Mouse (Mus musculus): ENCODE data around the gene Cysrt1. TPM values are rescaled to one million over a fixed set of nuclear protein-coding genes. Genes with fewer than 3 reads are reported as not detected.

The Cysrt1 gene
- polyA plus RNA-seq, 1 experiment from 2014 or later, result 0.49 TPM

DNA sequence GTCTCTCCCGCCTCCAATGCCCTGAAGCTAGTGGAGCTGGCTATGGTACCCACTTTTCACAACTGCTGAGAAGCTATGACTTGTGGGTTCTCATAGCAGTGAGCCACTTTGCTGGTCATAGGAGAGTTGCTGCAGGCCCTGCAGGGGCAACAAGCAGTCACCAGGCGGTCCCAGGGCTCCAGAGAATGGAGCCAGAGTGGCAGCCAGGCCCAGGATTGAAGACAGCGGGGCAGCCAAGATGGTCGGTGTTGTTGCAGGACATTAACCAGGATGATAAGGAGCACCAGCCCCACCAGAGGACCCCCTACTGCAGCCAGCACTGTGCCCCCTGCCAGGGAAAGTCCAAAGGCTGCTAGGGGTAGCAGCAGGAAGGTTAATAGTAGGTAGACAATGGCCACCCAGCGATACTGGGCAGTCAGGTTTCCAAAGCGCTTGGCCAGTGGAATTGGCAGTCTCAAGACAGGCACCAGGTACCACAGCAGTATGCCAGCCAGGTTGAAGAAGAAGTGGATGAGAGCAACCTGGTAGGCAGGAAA is 13.2 kb downstream of the Cysrt1 start:
- Histone ChIP-seq H3K36me3 (ENCODE audit: control insufficient read depth, insufficient read depth, low read length) (no peaks in the 10 kb centered on the region), H3K4me2 (replicated peaks; ENCODE audit: low read depth, low read length) (no peak overlapping the region; the same call in 1 of the 2 replicates), H3K9ac (replicated peaks; ENCODE audit: low read depth, low read length) (no peak overlapping the region), H3K27ac (ENCODE audit: low read length) (no peak overlapping the region), H3K4me3 (ENCODE audit: low read depth, low read length) (no peak overlapping the region), H3K4me1 (ENCODE audit: control insufficient read depth, insufficient read depth, low read length) (peaks cover 5% of the 10 kb centered on the region; the same call in 1 of the 2 replicates), H3K9me3 (ENCODE audit: control insufficient read depth, low read depth, low read length) (no peaks in the 10 kb centered on the region), H3K27me3 (ENCODE audit: control insufficient read depth, insufficient read depth, low read length) (no peaks in the 10 kb centered on the region)
- no peak for ATAC-seq (ENCODE audit: insufficient number of reproducible peaks, insufficient read depth, low FRiP score, low read depth)
- WGBS, result 73% methylated on average over 6 of the region's 6 CpGs

DNA sequence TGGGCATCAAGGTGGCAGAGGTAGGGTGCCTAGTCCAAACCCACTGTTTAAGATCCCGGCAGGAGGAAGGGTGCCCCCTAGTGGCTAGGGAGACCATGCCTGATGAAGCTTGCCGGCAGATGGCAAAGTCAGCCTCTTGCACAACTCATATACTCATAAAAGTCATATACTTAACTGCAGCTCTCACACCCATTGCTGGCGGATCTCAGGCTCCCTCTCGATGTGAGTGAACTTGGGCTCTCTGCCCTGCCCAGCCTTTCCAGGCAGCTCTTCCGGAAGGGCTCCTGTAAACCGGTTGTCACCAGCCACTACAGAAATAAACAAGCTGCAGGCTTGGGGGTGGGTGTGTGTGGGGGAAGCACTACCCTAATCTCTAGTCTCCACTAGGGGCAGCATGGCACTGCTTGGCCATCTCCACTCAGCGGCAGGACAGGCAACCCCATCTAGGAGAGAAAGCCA is 13.8 kb downstream of the Cysrt1 start:
- whole genome bisulfite sequencing, result under 1% methylated on average over 7 of the region's 7 CpGs
- ATAC-seq (ENCODE audit: insufficient number of reproducible peaks, insufficient read depth, low FRiP score, low read depth), result no peak
- no peak overlapping the region for H3K9ac ChIP-seq (replicated peaks; ENCODE audit: low read depth, low read length)

DNA sequence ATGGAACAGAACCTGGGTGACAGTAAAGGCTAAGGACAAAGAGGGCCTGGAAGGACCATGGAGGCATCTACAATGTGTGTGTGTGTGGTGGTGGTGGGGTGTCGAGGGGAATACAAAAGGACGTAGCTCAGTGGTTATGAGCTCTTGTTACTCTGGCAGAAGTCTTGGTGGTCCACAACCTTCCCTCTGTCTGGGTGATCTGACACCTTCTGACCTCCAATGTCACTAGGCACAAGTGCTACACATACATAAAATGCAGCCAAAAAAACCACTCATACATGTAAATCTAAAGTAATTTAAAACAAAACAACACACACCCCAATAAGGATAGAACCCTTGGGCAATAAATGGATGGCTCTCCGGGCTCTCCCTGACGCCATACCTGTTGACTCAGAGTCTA is 14.8 kb downstream of the Cysrt1 start:
- 96% methylated on average over 4 of the region's 4 CpGs for WGBS
- Histone ChIP-seq H3K4me2 (replicated peaks; ENCODE audit: low read depth, low read length) (no peak overlapping the region), H3K9ac (replicated peaks; ENCODE audit: low read depth, low read length) (no peak overlapping the region), H3K4me1 (ENCODE audit: control insufficient read depth, insufficient read depth, low read length) (peaks cover 8% of the 10 kb centered on the region; the same call in 1 of the 2 replicates), H3K27ac (ENCODE audit: low read length) (no peak overlapping the region), H3K9me3 (ENCODE audit: control insufficient read depth, low read depth, low read length) (no peaks in the 10 kb centered on the region), H3K27me3 (ENCODE audit: control insufficient read depth, insufficient read depth, low read length) (no peaks in the 10 kb centered on the region), H3K36me3 (ENCODE audit: control insufficient read depth, insufficient read depth, low read length) (no peaks in the 10 kb centered on the region), H3K4me3 (ENCODE audit: low read depth, low read length) (no peak overlapping the region)
- ATAC-seq (ENCODE audit: insufficient number of reproducible peaks, insufficient read depth, low FRiP score, low read depth), result no peak

More for the DNA sequence above, 13.8 kb downstream of the Cysrt1 start:
- peak overlapping the region; percentile 9; the same call in 1 of the 2 replicates for H3K4me3 ChIP-seq (ENCODE audit: low read depth, low read length)
- H3K4me2 ChIP-seq (replicated peaks; ENCODE audit: low read depth, low read length), result peak overlapping the region; percentile 23
- no peaks in the 10 kb centered on the region for H3K27me3 ChIP-seq (ENCODE audit: control insufficient read depth, insufficient read depth, low read length)
- H3K9me3 ChIP-seq (ENCODE audit: control insufficient read depth, low read depth, low read length), result no peaks in the 10 kb centered on the region
- H3K4me1 ChIP-seq (ENCODE audit: control insufficient read depth, insufficient read depth, low read length), result peaks cover 6% of the 10 kb centered on the region; the same call in 1 of the 2 replicates
- no peaks in the 10 kb centered on the region for H3K36me3 ChIP-seq (ENCODE audit: control insufficient read depth, insufficient read depth, low read length)
- no peak overlapping the region for H3K27ac ChIP-seq (ENCODE audit: low read length)

DNA sequence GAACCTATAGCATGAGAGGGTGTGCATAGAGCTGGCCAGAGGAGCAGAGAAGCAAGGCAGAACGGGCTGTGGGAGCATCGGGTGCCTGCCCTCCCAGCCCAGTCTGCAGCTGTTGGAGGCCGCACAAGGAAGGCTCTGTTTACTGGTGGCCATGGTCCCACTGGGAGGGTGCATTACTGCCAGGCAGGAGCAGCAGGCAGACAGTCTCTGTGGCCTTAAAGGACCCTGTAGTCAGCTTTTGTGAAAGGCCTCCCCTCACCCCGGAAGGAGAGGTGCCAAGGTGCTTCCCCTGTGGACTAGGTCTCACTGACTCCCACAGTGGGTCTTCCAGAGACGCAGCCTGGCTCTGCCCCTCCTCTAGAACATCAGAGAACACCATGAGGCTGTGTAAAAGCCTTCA is 15.4 kb downstream of the Cysrt1 start:
- Histone ChIP-seq H3K36me3 (ENCODE audit: control insufficient read depth, insufficient read depth, low read length) (peaks cover 1% of the 10 kb centered on the region; the same call in 1 of the 2 replicates), H3K9ac (replicated peaks; ENCODE audit: low read depth, low read length) (no peak overlapping the region), H3K4me3 (ENCODE audit: low read depth, low read length) (no peak overlapping the region), H3K4me1 (ENCODE audit: control insufficient read depth, insufficient read depth, low read length) (peaks cover 8% of the 10 kb centered on the region; the same call in 1 of the 2 replicates), H3K27me3 (ENCODE audit: control insufficient read depth, insufficient read depth, low read length) (no peaks in the 10 kb centered on the region), H3K9me3 (ENCODE audit: control insufficient read depth, low read depth, low read length) (no peaks in the 10 kb centered on the region), H3K4me2 (replicated peaks; ENCODE audit: low read depth, low read length) (no peak overlapping the region), H3K27ac (ENCODE audit: low read length) (0 out of 2 replicates have a peak overlapping the region, but pooled peaks have one; percentile 3)
- WGBS, result 87% methylated on average over 5 of the region's 5 CpGs
- ATAC-seq (ENCODE audit: insufficient number of reproducible peaks, insufficient read depth, low FRiP score, low read depth), result no peak

DNA sequence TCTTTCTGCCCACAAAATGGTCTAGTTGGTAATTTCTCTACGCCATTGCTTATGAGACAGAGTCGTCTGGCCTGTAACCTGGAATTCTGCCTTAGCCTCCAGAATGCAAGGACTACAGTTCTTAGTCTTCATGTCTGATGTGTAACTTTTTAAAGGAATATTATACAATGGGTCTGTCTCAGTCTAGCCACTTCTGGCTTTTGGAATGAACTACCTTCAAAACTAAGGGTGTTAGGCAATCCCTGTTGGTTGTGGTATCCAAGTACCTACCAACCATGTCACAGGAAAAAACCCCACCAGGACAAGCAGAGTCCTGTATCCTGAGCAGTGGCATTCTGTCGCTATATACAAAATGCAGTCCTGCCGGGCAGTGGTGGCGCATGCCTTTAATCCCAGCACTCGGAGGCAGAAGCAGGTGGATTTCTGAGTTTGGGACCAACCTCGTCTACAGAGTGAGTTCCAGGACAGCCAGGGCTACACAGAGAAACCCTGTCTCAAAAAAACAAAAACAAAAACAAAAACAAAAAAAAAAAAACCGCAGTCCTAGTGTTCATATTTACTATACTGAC is 16.4 kb downstream of the Cysrt1 start:
- peak overlapping the region; percentile 56 for H3K4me2 ChIP-seq (replicated peaks; ENCODE audit: low read depth, low read length)
- WGBS, result 72% methylated on average over 8 of the region's 8 CpGs
- H3K27me3 ChIP-seq (ENCODE audit: control insufficient read depth, insufficient read depth, low read length), result no peaks in the 10 kb centered on the region
- ATAC-seq (ENCODE audit: insufficient number of reproducible peaks, insufficient read depth, low FRiP score, low read depth), result no peak
- H3K9me3 ChIP-seq (ENCODE audit: control insufficient read depth, low read depth, low read length), result no peaks in the 10 kb centered on the region
- H3K4me1 ChIP-seq (ENCODE audit: control insufficient read depth, insufficient read depth, low read length), result peaks cover 8% of the 10 kb centered on the region; the same call in 1 of the 2 replicates
- H3K9ac ChIP-seq (replicated peaks; ENCODE audit: low read depth, low read length), result no peak overlapping the region
- peaks cover 6% of the 10 kb centered on the region for H3K36me3 ChIP-seq (ENCODE audit: control insufficient read depth, insufficient read depth, low read length)
- H3K27ac ChIP-seq (ENCODE audit: low read length), result peak overlapping the region; percentile 97
- peak overlapping the region; percentile 40; the same call in 1 of the 2 replicates for H3K4me3 ChIP-seq (ENCODE audit: low read depth, low read length)

DNA sequence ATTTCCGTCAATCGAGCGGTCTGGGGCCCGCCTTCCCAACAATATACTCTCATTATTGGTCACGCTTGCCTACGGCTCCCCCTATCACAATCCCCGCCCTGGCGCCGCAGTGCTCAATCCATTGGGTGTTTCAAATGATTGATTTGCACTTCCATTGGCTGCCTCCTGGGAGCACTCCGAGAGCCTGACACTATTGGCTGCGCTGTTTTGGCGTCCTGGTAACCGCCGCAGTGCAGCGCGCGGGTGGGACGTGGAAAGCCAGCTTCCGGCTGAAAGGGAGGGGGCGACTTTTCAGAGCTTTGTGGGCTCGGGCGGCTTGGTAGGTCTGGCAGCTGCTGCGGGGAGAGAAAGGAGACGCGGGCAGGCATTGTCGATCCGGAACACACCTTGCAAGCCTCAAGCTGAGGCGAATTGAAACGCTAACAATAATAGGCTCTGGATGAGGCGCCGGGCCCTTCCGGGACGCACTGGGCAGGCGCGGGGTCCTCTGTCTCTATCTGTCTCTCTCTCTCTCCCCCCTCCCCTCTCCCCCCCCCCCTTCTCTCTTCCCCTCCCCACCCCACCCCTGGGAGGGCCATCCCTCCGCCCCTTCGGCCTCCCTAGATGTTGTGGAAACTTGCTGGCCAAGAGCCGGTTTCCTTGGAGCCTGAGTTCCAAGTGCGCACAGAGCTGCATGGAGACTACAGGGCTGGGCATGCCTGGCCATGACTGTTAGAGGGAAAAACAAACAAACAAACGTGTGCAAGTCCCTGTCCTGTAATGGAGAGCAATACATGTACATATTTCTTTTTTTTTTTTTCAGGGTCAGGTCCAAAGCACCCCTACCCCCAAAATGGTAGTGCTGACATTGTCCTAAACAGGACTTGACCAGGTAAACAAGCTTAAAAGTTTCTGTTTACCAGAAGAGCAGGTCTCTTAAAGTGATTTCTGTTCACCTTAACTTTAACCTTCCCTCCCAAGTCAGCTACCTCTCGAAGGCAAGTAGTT is 17.2 kb downstream of the Cysrt1 start:
- Histone ChIP-seq H3K27me3 (ENCODE audit: control insufficient read depth, insufficient read depth, low read length) (no peaks in the 10 kb centered on the region), H3K4me2 (replicated peaks; ENCODE audit: low read depth, low read length) (peak overlapping the region; percentile 56), H3K27ac (ENCODE audit: low read length) (peak overlapping the region; percentile 97), H3K4me1 (ENCODE audit: control insufficient read depth, insufficient read depth, low read length) (peaks cover 8% of the 10 kb centered on the region; the same call in 1 of the 2 replicates), H3K4me3 (ENCODE audit: low read depth, low read length) (peak overlapping the region; percentile 89), H3K9ac (replicated peaks; ENCODE audit: low read depth, low read length) (peak overlapping the region; percentile 36; the same call in 1 of the 2 replicates), H3K36me3 (ENCODE audit: control insufficient read depth, insufficient read depth, low read length) (peaks cover 6% of the 10 kb centered on the region), H3K9me3 (ENCODE audit: control insufficient read depth, low read depth, low read length) (no peaks in the 10 kb centered on the region)
- ATAC-seq (ENCODE audit: insufficient number of reproducible peaks, insufficient read depth, low FRiP score, low read depth), result peak; percentile 95
- 2% methylated on average over 41 of the region's 41 CpGs for WGBS

DNA sequence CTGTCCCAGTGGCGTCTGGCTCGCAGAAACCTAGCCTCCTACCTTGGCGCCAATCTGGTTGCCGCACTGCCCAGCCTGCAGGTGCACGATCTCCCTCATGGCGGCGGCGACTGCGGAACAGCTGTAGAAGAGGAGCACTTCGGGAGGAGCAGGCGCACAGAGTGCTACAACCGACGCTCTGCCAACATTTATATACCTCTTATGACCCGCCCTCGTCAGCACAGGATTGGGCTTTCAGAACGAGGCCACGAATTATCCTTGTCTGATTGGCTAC is 17.8 kb downstream of the Cysrt1 start, which contains the start of gene Tubb4b:
Gene Tubb4b (minus strand): TSS at position 211 of the 274 bp plus-strand sequence.
- Histone ChIP-seq H3K9me3 (ENCODE audit: control insufficient read depth, low read depth, low read length) (no peaks in the 10 kb centered on the region), H3K4me2 (replicated peaks; ENCODE audit: low read depth, low read length) (peak within 1 kb of the TSS; percentile 89), H3K9ac (replicated peaks; ENCODE audit: low read depth, low read length) (peak within 1 kb of the TSS; percentile 82), H3K27ac (ENCODE audit: low read length) (peak within 1 kb of the TSS; percentile 97), H3K27me3 (ENCODE audit: control insufficient read depth, insufficient read depth, low read length) (no peaks in the 10 kb centered on the region), H3K4me3 (ENCODE audit: low read depth, low read length) (peak within 1 kb of the TSS; percentile 89), H3K4me1 (ENCODE audit: control insufficient read depth, insufficient read depth, low read length) (peaks cover 8% of the 10 kb centered on the region; the same call in 1 of the 2 replicates), H3K36me3 (ENCODE audit: control insufficient read depth, insufficient read depth, low read length) (peaks cover 6% of the 10 kb centered on the region)
- no peak for ATAC-seq (ENCODE audit: insufficient number of reproducible peaks, insufficient read depth, low FRiP score, low read depth)
- 0% methylated on average over 17 of the region's 17 CpGs for WGBS

Data from stomach, embryonic 14.5 days (tissue).